Mouse (Mus musculus) adrenal gland, postnatal 36 days (tissue): ENCODE results near the gene Rap1gap2. TPM values are rescaled to one million over a fixed set of nuclear protein-coding genes. Genes with fewer than 3 reads are reported as not detected.
A peak's percentile ranks its signal among the peaks of the same experiment; 100 is the strongest.

Source experiments
- DNase-seq, 2 experiments: peaks; one replicate each; pipeline ENCODE4 v3.0.0; 2021; ENCODE audit warnings: mixed read lengths in 1 of 2
- total RNA-seq, 2 experiments: library from RNA; stranded (reverse); gene quantifications; 2 replicates each; pipeline ENCODE4 v1.2.3; 2021

Rap1gap2 gene
- total RNA-seq, 2 experiments from 2014 or later: 8.3 to 10.5 TPM

DNA sequence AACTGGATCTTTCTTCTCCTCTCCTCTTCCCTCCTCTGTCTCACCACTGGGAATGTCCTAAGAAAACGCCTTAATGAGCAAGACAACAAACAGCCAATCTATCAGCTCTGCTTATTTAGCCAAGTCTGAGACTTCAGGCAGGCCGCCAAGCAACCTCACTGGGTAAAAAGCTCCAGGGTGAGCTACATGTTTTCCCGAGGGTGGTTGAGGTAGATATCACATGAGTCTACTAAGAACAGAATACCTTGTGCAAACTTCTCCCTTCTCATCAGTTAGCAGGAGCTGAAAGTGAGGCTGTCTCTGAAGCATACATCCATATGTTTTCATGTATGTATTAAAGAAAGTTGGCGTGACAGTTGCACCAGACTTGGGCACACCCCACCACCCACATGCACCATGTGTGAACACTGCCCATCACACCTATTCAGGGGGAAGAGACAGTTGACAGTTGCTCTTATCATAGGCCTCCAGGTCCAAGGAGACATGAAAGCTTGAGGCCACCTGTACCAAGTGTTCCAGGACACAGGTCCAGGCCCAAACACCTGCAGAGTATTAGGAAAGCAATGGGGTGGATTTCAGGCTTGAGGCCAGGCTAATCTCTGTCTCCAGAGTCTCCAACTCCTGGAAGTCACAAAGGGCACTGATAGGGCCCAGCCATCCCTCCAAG lies 35.8 kb downstream of the Rap1gap2 start:
- peak in 1 of 2 experiments; percentile 13 for DNase-seq

- peak; percentile 33 to 52 for DNase-seq
Measured at GRCm38 (mm10) chr11:74572459-74573061, 38.2 kb downstream of the Rap1gap2 start.

GRCm38 (mm10) chr11:74569735-74570134 lies 41.0 kb downstream of the Rap1gap2 start:
- no peak for DNase-seq

GRCm38 (mm10) chr11:74568463-74568862 lies 42.3 kb downstream of the Rap1gap2 start:
- DNase-seq: no peak

GRCm38 (mm10) chr11:74568004-74568403 lies 42.7 kb downstream of the Rap1gap2 start:
- no peak for DNase-seq

DNA sequence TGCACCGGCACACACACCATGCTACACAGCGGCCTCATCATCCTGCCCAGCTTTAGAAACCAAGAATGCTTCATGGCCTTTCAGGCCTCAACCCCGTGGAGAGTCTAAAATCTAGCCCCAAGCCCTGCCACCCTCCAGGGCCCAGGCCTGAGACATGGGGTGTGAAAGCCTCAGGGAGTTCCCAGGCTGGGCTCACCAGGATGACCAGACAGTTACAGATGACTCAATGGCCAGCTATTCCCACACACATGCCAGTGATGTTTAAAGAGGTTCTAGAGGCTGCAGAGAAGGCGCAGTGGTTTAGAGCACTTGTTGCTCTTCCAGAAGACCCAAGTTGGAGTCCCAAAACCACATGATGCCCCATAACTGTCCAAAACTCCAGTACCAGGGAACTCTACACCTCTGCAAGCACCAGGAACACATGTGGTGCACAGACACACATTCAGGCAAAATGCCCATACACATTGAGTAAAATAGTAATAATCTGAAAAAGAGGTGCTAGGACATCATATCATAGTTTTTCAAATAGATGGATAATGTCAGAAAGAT lies 44.3 kb downstream of the Rap1gap2 start:
- DNase-seq: no peak

- DNase-seq: no peak
Measured at GRCm38 (mm10) chr11:74561392-74561791, 49.3 kb downstream of the Rap1gap2 start.

GRCm38 (mm10) chr11:74560600-74561227 lies 50.0 kb downstream of the Rap1gap2 start:
- no peak for DNase-seq

DNA sequence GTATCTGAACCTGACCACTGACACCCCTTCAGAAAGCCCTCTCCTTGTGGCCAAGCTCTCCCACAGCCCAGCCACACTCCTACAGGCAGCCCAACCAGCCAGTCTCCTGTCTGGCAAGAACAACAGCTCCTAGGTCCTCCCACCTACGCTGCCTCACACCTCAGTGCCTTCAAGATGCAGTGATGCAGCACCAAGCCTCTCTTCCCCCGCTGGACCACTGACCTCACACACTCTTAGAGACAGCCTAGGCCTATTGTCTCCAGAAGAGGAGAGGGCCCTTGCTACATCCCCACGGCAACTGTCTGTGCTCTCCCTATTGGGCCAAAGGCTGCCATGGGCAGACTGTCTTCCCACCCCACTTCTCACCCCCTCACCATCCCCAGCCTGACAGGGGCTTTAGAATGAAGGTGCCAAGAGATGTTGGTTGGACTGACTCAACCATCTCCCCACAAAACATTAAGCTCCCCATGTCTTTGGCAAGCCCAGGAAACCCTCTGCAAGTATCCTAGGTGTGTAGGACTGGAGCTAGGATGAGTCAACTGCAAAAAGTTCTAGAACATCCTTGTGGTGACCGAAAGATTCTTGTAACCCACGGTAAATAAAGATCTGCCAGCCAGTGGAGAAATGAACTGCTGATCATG lies 50.8 kb downstream of the Rap1gap2 start:
- DNase-seq: no peak

DNA sequence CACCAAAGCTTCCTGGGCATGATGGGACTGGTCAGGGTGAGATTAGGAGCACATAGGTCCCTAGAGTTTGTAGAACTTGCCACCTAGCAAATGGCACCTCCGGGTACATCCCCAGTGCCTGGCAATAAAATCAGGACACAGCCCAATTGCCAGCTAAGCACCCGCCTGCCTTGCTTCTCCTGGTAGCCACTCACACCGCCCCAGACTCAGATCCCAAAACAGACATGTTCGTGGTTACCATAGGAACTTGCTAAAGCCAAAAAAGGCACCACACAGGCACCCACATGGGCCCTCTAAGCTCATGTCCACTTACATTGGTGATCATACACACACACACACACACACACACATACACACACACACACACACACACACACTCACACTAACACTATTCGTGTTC lies 51.8 kb downstream of the Rap1gap2 start:
- DNase-seq: no peak

DNA sequence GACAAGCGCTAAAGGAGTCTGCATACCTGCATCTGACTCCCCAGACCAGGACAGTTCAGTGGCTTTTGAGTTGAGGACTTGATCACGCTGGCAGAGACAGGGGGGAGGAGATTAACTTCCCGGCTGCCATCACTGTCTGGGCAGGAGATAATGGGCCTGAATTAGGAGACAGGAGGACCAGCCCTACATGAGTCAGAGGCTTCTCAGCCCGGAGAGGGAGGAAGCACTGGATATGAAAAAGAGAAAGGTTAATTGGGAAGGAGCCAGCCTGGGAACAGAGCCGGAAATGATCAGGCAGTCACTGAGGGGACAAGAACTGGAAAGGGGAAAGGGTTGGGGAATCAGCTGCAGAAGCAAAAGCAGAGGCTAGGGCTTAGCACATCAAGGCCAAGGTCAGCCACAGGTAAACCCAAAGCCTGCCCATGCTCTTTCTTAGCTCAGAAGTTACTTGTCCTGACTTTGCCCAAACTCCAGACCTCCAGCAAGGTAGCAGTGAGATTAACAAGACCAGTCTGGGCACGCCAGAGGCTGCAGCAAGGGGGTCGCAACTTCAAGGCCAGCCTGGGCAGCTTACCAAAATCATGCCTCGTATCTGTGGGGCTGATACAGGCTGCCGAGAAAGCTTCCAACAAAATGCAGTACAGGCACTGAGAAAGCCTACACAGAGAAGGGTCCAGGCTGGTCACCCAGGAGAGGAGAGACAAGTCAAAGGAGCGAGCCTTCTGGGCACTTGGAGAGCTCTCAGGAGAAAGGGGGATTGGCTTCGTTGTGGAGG lies 53.1 kb downstream of the Rap1gap2 start:
- DNase-seq: peak; percentile 53 to 54

DNA sequence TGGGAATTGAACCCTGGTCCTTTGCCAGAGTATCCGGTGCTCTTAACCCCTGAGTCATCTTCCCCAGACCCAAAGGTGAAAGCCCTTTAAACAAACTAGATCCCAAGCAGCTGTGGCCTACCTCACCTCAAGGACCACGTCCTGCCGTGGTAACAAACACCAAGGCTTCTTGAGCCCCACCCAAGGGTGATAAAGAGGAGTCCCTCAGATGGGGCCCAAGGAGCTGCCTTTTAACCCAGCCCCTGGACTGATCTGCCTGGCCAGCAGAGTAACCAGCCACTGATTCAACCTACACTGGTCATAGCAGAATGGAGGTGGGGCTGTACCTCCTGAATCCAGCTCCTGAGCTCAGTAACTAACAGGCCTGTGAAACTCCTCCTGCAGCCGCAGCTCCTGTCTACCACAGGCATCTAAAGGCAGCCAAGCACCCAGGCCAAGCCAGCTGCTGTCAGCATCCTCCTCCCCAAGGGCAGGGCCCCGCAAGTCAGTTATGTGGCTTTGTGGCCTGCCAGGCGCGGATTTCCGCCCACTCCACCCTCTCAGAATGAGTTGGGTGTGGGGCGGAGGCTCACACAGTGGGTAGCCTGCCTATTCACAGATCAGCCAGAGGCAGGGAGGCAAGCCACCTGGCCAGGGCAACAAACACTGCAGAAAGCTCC lies 54.9 kb downstream of the Rap1gap2 start:
- DNase-seq: peak; percentile 24 to 31

DNA sequence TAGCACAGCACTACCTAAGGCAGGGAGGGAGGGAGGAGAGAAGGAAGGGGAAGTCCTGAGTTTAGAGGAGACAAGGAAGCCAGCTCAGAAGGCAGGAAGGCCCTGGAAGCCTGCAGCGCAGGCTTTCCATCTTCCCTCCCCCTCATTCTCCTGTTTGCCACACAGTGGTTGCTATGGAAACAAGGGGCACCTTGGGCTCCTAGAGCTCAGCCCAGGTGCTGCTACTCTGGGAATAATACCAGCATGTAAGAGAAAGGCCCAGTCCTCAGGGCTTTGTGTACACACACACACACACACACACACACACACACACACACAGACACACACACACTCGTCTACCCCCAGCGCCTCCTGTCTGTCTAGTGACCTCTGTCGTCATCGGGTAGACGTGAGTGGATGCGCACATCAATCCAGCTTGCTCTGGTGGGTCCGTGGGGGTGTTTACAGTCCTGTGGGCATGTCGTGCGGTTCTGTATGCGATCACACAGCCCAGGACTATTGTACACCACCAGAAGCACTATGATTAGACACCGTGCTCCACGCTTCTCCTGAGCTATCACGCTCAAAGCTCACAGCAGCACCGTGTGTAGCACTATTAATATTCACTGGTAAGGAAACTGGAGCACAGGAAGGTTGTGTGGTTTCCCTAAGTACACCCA lies 55.9 kb downstream of the Rap1gap2 start:
- no peak for DNase-seq

- peak in 1 of 2 experiments; percentile 43 for DNase-seq
Measured at GRCm38 (mm10) chr11:74551568-74551967, 59.1 kb downstream of the Rap1gap2 start.

DNA sequence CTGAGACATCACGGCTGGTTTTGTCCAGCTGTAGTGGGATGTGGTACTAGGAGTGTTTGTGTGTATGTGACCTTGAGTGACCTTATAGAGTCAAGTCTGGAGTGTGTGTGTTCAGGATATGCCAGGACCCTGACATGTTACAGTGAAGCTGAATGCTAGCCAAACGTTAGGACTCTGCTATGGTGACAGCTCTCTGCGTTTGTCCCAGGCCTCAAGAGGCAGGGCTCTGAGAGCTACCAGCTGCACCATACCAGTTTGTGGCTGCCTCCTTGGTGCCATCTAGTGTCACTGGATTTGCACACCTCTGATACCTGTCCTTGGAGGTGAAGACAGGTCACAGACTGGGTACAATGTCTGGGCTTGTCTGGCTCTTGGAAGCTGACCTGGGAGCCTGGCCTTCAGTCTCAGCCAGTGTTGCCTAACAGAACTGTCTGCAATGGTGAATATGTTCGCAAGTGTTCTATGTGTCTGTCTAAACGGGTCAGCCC lies 60.1 kb downstream of the Rap1gap2 start:
- no peak for DNase-seq

DNA sequence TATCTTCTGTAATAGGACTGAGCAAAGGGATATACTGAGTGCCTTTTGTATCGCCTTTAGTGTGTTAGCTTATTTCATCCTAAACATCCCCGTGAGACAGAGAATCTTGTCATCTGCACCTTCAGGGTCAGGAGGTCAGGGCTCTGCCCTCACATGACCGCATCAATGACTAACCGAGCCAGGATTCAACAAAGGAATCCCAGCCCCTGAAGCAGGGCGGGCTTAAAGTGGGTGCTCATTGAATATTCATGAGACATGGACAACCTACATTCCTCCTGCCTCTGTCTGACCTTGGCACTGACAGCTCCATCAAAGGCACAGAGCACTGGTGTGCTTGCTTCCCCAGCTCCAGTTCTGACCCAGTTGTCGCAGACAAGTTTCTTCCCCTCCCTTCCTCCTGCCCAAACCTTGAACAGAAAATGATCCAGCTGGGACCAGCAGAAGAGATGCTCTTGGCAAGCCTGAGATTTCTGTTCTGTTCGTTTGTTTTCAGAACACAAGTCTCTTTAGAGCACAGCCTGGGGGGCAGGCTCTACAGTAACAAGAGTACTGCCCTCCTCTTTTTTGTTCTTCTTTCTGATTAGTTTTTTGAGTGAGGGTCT lies 61.8 kb downstream of the Rap1gap2 start:
- DNase-seq: peak; percentile 31 to 49

GRCm38 (mm10) chr11:74546933-74547694 lies 63.6 kb downstream of the Rap1gap2 start:
- DNase-seq: peak; percentile 11 to 18

- DNase-seq: peak; percentile 49 to 60
Measured at GRCm38 (mm10) chr11:74546165-74546564, 64.5 kb downstream of the Rap1gap2 start.

GRCm38 (mm10) chr11:74545560-74545959 lies 65.2 kb downstream of the Rap1gap2 start:
- DNase-seq: no peak
